Mouse (Mus musculus): ENCODE data around the gene Samsn1. TPM values are rescaled to one million over a fixed set of nuclear protein-coding genes. Genes with fewer than 3 reads are reported as not detected.
A peak's percentile ranks its signal among the peaks of the same experiment; 100 is the strongest.

The Samsn1 gene
- total RNA-seq, 1 experiment from 2014 or later = 209 TPM

- 0 out of 2 replicates have a peak, but pooled peaks have one; percentile 47 for ATAC-seq (replicated peaks; ENCODE audit: low read depth, poor library complexity, severe bottlenecking)
Observed at GRCm38 (mm10) chr16:75826498-75826897, 195.6 kb downstream of the Samsn1 start.

GRCm38 (mm10) chr16:75823226-75823625, 198.9 kb downstream of the Samsn1 start:
- no peak for ATAC-seq (replicated peaks; ENCODE audit: low read depth, poor library complexity, severe bottlenecking)

GRCm38 (mm10) chr16:75820963-75821362, 201.1 kb downstream of the Samsn1 start:
- no peak for ATAC-seq (replicated peaks; ENCODE audit: low read depth, poor library complexity, severe bottlenecking)

All from common myeloid progenitor, adult 5-6 weeks (primary cell).